Mouse (Mus musculus): ENCODE data around the gene Utrn.

The Utrn gene

DNA sequence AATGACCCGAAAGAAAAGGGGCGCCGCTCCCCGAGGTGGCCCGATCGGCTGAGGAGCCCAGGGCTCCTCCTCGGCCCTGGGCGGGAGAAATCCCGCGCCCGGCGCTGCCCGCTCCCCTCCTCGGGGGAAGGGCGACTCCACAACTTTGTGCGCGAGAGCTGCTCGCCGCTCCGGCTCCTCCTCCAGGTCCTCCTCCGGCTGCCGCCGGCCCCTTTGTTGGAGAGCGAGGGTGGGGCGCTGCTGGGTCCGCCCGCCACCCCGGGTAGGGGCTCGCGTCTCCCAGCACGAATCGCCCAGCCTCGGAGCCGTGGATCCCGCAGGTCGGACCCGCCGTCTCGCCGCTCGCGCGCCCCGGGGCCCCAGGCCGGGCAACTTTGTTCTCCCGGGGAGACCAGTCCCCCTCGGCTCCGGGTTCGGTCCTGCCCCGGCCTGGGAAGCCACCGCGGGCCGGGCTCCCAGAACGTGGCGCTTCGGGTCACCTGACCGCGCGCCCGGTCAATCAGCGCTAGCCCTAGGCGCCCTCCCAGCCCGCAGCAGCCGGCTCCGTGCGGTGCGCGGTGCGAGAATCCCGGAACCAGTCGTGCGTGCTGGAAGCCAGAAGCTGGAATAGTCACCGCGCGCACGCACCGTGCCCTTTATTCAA lies at the start of gene Utrn:
TSS of gene Utrn (minus strand) at position 337 of the 643 bp plus-strand sequence.
- peak; percentile 33 to 45 for DNase-seq (ENCODE audit: low spot score in 2 of 2)

DNA sequence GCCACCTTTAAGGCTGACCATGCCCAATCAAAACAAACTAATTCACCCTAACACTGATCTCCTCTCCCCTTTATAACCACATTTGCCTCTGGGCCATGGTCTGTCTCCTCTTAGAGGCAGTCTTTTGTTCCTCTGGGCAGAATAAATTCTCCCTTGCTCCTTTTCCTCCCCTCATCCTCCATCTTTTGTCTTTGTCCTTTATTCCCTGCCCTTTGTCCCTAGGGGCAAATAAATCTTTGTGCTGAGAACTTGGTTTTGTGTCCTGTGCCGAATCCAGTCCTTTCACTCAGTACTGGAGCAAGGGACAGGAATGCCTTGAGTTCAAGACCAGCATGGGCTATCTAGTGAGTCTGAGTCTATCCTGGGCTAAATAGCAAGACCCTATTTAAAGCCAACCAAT lies 48.5 kb upstream of the Utrn start:
- DNase-seq (ENCODE audit: low spot score in 2 of 2), result no peak

DNA sequence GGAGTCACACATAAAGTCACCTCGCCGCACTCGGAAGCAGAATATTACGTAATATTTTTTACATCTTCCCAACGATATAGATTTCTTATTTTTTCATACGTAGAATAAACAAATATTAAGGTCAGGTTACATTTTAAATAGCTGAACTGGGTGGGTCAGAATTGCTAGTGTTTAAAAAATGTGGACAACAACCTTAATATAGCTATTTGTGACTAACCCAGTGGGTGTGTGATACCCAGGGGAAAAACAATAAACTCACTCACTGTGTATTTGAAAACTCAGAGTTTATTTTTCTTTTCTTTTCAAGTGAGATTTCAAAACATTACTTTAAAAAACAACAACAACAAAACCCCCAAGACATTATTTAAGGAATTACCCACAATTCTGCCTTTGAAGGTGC lies 47.2 kb upstream of the Utrn start:
- no peak for DNase-seq (ENCODE audit: low spot score in 2 of 2)

DNA sequence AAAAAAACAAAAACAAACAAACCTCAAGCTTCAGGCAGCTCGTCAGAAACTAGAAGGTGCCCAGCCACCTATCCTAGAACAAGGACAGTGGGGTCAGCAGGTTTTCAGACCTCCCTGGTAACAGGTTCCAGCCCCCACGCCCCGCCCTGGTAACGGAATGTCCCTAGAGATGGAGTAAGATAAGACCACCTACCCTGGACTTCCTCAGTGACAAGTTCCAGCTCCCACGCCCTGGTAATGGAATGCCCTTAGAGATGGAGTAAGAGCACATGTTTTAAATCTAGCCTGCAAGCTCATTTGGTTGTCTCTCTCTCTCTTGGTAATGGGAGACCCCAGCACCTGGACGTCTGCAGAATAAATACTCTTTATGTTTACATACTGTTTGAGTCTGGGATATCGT lies 46.7 kb upstream of the Utrn start:
- no peak for DNase-seq (ENCODE audit: low spot score in 2 of 2)

DNA sequence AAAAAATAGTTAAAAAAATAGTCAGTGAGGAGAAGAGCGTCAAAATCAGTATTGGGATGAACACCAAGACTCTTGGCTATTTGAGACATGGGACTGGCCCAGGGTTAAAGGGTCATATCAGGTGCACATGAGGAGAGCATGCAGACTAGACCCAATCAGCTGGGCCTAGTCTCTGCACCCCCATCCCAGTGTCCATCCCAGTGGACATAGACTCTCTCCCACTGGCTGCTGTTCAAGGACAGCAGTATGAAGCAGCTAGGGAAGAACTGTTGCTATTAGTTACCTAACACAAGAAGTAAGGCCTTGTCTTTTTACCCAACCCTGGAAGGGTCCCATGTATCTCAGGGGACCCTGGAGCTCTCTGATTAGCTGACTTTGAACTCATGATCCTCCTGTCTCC lies 45.0 kb upstream of the Utrn start:
- DNase-seq (ENCODE audit: low spot score in 2 of 2), result no peak

DNA sequence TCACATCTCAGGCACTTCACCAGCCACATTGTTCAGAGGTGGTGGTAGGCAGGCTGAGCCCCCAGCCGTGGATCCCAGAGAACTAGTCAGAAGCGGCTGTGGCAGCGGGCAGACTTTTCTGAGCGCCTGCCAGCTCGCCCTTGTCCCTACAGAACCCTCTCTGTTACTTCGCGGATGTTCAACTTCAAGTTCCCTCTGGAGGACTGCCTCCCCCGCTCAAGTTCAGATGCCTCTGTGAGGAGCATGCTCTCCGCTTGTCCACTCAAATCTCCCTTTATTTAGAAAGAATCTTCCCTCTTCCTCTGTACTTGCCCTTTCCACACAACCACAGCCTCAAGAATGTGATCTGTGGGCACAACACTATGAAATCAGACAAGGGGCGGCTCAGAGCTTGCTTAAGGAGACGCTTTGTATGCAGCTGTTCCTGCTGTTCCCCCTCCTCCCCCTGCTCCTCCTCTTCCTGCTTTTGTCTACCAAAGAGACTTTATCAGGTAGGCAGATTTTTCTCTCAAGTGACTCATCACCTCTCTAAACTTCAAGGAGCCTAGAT lies 42.9 kb upstream of the Utrn start:
- peak in 1 of 2 experiments; percentile 26 for DNase-seq (ENCODE audit: low spot score in 2 of 2)

DNA sequence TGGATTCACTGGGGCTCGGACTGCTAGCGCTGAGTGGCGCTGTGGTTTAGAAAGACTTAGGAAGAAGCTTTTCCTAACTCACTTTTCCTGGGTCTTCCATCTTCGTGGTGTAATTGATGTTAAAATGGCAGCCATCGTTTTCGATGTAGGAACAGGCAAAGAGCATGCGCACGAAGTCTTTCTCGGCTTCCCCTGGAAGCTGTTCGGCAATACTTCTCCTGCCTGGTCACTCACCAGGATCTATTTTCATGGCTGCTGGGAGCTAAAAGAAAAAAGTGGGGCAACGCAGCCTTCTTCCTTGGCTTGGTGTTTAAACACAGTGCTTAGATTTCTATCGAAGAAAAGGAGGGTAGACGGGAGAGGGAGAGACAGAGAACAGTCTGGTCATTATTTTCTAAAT lies 42.3 kb upstream of the Utrn start:
- peak in 1 of 2 experiments; percentile 5 for DNase-seq (ENCODE audit: low spot score in 2 of 2)

DNA sequence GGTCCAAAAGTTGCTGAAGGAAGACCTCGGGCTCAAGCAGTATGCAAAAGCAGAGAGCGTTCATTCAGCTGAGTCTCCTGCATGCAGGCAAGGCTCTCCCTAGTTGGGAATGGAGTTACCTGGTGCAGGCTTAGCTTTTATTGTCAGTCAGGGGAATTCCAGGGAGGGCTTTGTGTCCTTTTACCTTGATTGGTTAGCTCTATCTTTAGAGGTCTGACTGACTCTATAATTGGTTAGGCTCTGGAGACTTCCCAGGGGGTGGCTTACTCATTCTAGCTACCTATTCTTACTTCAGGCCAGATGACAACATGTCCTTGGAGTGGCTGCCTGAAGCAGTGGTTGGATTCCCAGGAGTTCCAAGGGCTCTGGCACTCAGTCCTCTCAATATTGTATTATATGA lies 40.7 kb upstream of the Utrn start:
- DNase-seq (ENCODE audit: low spot score in 2 of 2), result no peak

DNA sequence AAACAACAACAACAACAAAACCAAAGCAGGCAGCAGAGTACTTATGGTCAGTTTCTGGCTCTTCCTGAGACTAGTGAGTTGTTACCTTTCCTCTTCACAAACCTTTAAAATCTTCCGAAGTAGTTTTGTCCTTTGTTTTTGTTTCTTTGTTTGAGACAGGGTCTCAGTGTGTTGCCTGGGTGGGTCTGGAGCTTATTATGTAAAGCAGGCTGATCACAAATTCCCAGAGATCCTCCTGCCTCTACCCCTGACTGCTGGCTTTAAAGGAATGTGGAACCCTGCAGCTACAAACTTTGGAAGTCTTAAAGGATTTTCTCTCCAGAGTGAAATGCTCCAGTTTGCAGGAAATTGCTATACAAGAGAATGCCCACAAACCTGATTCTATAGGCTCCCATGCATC lies 40.0 kb upstream of the Utrn start:
- DNase-seq (ENCODE audit: low spot score in 2 of 2), result no peak

DNA sequence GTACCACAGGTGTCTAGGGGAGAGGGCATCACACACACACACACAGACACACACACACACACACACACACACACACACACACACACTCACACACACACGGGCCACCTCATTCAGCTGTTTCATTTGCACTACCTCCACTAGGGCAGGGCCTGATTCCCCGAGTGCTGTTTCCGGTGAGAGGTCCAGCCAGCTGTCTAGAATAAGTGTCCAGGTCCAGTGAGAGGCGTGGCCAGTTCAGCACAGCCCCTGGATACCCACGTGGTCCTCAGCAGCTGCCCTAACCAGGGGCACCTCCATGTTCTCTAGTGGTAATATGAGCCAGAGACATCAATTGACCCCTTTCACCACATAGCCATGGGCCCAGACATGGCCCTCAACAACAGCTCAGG lies 35.0 kb upstream of the Utrn start:
- no peak for DNase-seq (ENCODE audit: low spot score in 2 of 2)

DNA sequence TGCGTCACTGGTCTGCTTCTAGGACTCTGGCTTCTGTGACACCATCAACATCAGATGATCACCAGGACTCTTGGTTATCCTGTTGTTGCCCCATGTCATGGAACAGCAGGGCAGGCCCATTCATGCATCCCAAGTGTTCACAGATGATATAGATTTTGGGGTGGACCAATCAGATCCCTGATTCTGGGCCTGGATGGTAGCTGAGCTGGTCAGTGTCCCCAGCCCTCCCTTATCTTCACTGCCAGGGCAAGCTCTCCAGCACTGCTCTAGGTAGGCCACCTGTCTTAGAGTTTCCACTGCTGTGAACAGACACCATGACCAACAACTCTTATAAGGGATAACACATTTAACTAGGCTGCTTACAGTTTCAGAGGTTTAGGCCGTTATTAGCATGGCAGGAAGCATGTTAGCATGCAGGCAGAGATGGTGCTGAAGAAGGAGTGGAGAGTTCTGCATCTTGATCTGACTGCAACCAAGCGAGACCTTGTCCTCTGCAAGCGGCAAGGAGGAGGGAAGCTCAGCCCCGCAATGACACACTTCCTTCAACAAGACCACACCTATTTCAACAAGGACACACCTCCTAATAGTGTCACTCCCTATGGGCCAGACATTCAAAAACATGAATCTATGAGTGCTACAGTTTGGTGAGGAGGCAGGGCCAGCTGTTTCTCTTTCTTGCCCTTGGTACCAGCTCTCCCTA lies 34.4 kb upstream of the Utrn start:
- no peak for DNase-seq (ENCODE audit: low spot score in 2 of 2)

DNA sequence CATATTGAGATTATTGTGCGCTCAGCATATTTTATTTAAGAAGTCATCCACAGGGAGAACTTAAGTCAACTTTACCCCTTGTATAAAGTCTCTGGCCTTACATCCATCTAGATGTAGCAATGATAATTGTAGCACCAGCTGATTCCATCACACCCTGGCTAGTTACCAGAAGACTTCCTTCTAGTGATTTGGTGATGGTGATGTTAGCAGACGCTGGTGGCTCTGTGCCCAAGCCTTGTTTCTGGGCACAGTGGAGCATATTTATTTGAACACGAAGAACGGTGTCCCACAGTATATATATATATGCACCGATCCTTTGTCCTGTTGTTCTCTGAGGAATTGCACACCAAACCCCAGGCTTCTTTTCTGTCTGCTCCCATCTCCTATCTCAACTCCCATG lies 30.7 kb upstream of the Utrn start:
- DNase-seq (ENCODE audit: low spot score in 2 of 2), result no peak

DNA sequence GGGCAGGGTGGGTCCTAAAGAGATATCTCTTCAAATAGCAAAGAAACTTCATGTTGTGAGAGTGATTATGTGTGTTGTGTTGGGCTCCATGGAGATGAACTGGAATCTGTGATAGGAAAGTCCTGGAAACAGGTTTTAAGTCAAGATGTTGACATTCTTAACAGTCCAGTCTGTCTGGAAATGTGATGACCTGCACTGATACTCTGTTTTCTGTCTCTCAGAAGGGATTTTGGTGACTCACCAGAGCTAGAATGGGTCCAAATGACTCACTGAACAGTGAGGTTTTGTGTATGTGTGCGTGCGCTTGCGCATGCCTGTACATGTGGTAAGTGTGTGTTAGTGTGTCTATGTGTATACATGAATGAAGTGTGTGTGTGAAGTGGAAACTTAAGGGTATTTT lies 24.2 kb upstream of the Utrn start:
- no peak for DNase-seq (ENCODE audit: low spot score in 2 of 2)

DNA sequence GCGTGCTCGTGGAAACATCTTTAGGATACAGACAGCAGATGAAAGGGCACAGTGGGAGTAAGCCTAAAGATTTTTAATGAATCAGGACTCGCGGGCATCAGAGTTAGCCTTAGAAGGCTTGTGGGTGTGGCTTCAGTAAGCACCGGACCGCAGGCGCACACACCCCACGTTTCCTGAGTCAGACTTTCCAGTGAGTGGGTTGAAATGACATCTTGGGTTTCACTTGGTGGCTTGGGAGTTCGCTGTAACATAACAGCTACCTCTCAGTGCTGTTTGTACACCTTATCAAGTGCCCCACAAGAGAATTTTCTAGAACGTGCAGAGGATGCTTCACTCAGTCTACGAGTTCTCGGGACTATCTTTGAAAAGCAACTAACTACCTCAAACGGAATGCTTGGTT lies 19.2 kb upstream of the Utrn start:
- no peak for DNase-seq (ENCODE audit: low spot score in 2 of 2)

DNA sequence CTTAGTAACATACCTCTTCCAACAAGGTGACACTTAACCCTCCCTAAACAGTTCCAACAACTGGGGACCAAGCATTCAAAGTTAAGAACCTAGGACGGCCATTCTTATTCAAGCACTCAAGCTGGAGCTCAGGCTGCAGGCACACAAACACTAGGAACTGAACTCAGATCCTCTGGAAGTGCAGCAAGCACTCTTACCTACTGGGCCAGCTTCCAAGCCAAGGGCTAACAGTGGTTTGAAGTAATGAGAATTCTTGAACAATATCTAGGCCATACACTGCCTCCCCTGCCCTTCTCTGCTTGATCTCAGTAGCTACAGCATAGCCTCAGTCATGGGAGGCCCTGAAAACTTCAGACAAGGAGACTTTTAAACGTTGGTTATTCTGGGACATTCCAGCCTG lies 18.6 kb upstream of the Utrn start:
- DNase-seq (ENCODE audit: low spot score in 2 of 2), result no peak

DNA sequence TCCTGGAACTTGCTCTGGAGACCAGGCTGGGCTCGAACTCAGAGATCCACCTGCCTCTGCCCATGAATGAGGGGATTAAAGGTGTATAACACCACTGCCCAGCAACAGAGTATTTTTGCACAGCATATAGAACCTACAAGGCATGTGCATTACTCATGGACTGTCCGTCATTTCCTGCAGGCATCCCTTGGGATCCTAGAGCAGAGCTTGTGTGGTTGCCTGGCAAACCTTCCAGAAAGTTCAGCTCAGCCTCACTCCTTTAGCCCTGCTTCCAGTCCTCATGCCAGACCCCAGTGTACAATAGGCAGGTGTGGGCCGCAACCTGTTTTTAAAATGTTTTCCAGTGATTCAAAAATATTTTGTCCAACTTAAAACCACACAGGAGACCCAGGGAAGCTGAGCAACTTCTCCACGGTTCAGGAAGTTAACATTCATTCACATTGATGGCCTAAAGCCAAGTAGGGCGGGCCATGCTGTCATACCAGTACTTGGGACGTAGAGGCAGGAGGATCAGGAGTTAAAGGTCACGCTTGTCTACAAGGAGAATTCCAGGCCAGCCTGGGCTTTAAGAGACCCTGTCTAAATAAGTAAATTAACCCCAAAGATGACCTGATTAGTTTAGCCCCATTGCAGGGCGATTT lies 15.3 kb upstream of the Utrn start:
- no peak for DNase-seq (ENCODE audit: low spot score in 2 of 2)

DNA sequence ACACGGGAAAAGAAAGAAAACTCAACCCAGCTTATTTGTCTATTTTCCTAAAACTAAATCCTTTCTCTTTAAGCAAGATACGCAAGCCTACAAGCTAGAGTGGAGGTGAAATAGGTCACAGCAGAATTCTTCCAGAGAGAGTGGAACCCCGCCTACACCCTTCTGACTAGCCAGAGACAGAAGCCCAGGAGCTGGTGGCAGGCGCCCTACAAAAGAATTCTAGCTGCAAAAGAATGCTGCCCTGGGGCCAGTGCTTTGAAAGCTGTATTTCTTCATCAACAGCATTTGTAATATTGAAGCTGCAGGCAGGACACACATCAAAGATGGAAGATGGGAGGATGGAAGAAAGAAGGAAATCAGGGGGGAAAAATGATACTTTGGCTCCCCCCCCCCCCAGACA lies 12.7 kb upstream of the Utrn start:
- DNase-seq (ENCODE audit: low spot score in 2 of 2), result no peak

DNA sequence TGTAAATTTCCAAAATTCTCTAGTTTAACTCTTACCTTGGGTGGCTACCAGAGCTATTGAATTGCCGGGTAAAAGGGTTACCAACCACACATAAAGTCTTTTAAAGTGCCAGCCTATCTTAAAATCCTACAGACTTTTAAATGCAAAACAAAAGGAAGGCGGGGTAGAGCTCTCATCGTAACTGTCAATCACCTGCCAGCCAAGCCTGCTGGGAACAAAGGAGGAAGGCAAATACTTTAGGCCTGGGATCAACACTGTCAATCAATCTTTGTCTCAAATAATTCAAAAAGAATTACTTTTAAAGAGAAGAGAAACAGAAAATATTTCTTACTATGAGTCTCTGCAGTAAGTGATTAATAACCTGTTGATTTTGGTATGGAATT lies 10.1 kb upstream of the Utrn start:
- no peak for DNase-seq (ENCODE audit: low spot score in 2 of 2)

DNA sequence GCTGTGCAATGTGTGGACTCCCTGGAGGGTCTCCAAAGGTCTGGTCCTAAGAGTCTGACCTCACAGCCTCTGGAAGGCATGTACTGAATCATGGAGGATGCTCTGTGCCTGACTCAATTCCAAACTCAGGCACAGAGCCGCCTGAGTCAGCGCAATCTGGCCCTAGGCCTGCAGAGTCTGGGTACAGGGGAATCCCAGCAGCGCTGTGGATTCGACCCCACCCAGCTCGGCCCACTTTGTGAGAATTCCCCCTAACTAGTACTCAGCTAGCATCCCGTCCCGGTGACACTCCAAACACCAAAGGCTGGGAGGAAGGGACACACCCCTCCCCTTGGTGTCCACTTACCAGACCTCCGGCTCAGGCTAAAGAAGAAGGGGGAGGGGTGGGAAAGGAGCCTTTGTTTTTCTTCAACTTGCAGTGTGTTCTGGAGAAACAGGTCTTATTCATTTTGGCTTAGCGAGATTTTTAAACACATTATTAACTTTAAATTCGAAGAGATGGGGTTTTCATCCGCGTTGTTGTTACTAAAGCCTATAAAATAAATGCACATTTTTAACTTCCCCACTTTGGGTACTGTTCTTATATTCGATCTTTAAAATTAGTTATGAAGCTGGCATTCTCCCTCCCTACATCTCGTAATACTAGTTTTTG lies 9.6 kb upstream of the Utrn start:
- no peak for DNase-seq (ENCODE audit: low spot score in 2 of 2)

DNA sequence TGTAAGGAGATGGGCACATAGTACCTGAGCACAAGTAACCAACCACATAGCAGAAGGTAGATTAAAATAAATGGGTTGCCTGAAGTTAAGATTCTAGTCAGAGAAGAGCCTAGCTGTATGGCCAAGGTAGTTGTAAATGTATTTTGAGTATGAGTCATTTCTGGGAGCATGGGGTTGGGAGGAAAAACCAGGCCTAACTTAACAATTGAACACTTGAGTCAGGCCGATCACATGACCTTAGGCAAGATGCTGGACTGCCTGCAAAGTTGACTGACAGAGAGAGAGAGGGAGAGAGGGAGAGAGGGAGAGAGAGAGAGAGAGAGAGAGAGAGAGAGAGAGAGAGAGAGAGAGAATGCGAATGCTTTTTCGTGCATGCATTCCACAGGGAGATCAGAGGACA lies 7.3 kb upstream of the Utrn start:
- no peak for DNase-seq (ENCODE audit: low spot score in 2 of 2)

DNA sequence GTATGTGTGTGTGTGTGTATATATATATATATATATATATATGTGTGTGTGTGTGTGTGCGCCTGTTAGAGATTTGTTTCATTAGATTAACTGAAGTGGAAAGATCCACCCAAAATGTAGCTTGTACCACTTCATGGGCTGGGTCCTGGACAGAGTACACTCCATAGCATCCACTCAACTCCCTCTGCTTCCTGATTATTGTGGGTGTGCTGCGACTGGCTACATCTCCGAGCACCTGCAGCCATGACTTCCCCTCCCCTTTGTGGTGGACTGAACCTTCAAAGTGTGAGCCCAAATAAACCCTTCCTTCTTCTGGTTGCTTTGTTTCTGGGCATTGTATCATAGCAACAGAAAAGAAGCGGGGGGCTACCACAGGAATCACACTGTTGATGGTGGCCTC lies 6.2 kb upstream of the Utrn start:
- DNase-seq (ENCODE audit: low spot score in 2 of 2), result no peak

DNA sequence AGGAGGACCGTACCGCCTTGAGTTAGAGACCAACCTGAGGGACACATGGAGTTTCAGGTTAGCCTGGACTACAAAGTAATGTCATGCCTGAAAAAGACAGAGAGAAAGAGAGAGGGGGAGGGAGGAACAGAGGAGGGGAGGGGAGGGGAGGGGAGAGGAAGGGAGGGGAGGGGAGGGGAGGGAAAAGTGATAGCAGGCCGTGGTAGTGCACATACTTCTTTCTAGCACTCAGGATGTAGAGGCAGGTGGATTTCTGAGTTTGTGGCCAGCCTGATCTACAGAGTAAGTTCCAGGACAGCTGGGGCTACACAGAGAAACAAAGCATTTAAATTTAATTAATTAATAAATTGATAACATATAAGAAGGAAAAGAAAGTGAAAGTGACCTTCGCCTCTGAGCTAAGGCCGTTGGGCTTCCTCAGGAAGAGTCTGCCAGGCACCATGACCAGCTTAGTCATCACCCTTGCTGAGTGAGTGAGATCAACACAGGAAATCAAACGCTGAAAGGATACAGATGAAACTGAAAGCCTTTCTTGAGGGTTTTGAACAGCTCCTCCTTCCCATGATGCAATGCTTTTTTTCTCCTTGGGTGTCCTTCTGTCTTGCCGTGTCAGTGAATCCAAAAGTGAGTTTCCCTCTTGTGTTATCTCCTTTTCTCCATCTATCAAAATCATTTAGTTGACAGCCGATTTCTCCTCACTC lies 5.6 kb upstream of the Utrn start:
- no peak for DNase-seq (ENCODE audit: low spot score in 2 of 2)

All from right cerebral cortex, adult 2 months (tissue).